Mouse (Mus musculus): ENCODE measurements around the gene Klhl10. TPM values are rescaled to one million over a fixed set of nuclear protein-coding genes. Genes with fewer than 3 reads are reported as not detected.

Klhl10 gene
- 0.72 and 0.74 TPM in 2 replicates for polyA plus RNA-seq (2012; rRNA removed)

- DNase-seq (ENCODE audit: extremely low spot score in 1 of 2, low spot score in 1 of 2): no peak
These were observed at the start of gene Klhl10, which contains the start of gene Nt5c3b for GRCm38 (mm10) chr11:100441797-100442196. Gene Klhl10 (plus strand): TSS chr11:100441917. Gene Nt5c3b (minus strand): TSS chr11:100441808.

GRCm38 (mm10) chr11:100392958-100393357, 48.8 kb upstream of the Klhl10 start:
- peak in 1 of 2 experiments; percentile 48 for DNase-seq (ENCODE audit: extremely low spot score in 1 of 2, low spot score in 1 of 2)

- peak in 1 of 2 experiments; percentile 55 for DNase-seq (ENCODE audit: extremely low spot score in 1 of 2, low spot score in 1 of 2)
These were observed 48.0 kb upstream of the Klhl10 start for GRCm38 (mm10) chr11:100393733-100394132.

GRCm38 (mm10) chr11:100394353-100395074, 47.2 kb upstream of the Klhl10 start:
- no peak for DNase-seq (ENCODE audit: extremely low spot score in 1 of 2, low spot score in 1 of 2)

GRCm38 (mm10) chr11:100395200-100395599, 46.5 kb upstream of the Klhl10 start:
- DNase-seq (ENCODE audit: extremely low spot score in 1 of 2, low spot score in 1 of 2): no peak

- peak in 1 of 2 experiments; percentile 48 for DNase-seq (ENCODE audit: extremely low spot score in 1 of 2, low spot score in 1 of 2)
These were observed 45.7 kb upstream of the Klhl10 start for GRCm38 (mm10) chr11:100395861-100396631.

GRCm38 (mm10) chr11:100396886-100397599, 44.7 kb upstream of the Klhl10 start:
- peak in 1 of 2 experiments; percentile 39 for DNase-seq (ENCODE audit: extremely low spot score in 1 of 2, low spot score in 1 of 2)

GRCm38 (mm10) chr11:100397600-100398389, 43.9 kb upstream of the Klhl10 start, which contains the start of gene Jup:
Gene Jup (minus strand): TSS chr11:100397763.
- DNase-seq (ENCODE audit: extremely low spot score in 1 of 2, low spot score in 1 of 2): peak; percentile 99

- DNase-seq (ENCODE audit: extremely low spot score in 1 of 2, low spot score in 1 of 2): no peak
These were observed 43.2 kb upstream of the Klhl10 start for GRCm38 (mm10) chr11:100398517-100398916.

- DNase-seq (ENCODE audit: extremely low spot score in 1 of 2, low spot score in 1 of 2): no peak
These were observed 42.4 kb upstream of the Klhl10 start for GRCm38 (mm10) chr11:100399320-100399719.

- DNase-seq (ENCODE audit: extremely low spot score in 1 of 2, low spot score in 1 of 2): no peak
These were observed 41.8 kb upstream of the Klhl10 start for GRCm38 (mm10) chr11:100399727-100400538.

- no peak for DNase-seq (ENCODE audit: extremely low spot score in 1 of 2, low spot score in 1 of 2)
These were observed 40.9 kb upstream of the Klhl10 start for GRCm38 (mm10) chr11:100400842-100401241.

- no peak for DNase-seq (ENCODE audit: extremely low spot score in 1 of 2, low spot score in 1 of 2)
These were observed 39.5 kb upstream of the Klhl10 start for GRCm38 (mm10) chr11:100402240-100402639.

- DNase-seq (ENCODE audit: extremely low spot score in 1 of 2, low spot score in 1 of 2): no peak
These were observed 39.0 kb upstream of the Klhl10 start for GRCm38 (mm10) chr11:100402682-100403081.

GRCm38 (mm10) chr11:100403445-100404134, 38.1 kb upstream of the Klhl10 start:
- no peak for DNase-seq (ENCODE audit: extremely low spot score in 1 of 2, low spot score in 1 of 2)

- DNase-seq (ENCODE audit: extremely low spot score in 1 of 2, low spot score in 1 of 2): no peak
These were observed 37.2 kb upstream of the Klhl10 start for GRCm38 (mm10) chr11:100404456-100405074.

- DNase-seq (ENCODE audit: extremely low spot score in 1 of 2, low spot score in 1 of 2): no peak
These were observed 35.4 kb upstream of the Klhl10 start for GRCm38 (mm10) chr11:100406273-100406672.

- DNase-seq (ENCODE audit: extremely low spot score in 1 of 2, low spot score in 1 of 2): no peak
These were observed 34.6 kb upstream of the Klhl10 start for GRCm38 (mm10) chr11:100406995-100407705.
